Mouse (Mus musculus) left cerebral cortex, postnatal 10 days (tissue): ENCODE measurements at regions not wholly inside any gene's neighbourhood (a gene's known extent, or its start where the extent isn't known, plus 50 kb on each side); places are given as distances from the start of the nearest gene placed in this dataset.
A peak's percentile ranks its signal among the peaks of the same experiment; 100 is the strongest.

Experiments used
- DNase-seq, 2 experiments: peaks; one replicate each; pipeline ENCODE4 v3.0.0; 2021 to 2022; ENCODE audit warnings: low spot score in 2 of 2, mixed read lengths in 1 of 2; ENCODE audit errors: extremely low spot score in 1 of 2
- intact Hi-C: fragments of 180-260 bp; cut with DNase I; formaldehyde crosslinking; loops from one replicate; pipeline ENCODE4 v1.15.1; 2025

DNA sequence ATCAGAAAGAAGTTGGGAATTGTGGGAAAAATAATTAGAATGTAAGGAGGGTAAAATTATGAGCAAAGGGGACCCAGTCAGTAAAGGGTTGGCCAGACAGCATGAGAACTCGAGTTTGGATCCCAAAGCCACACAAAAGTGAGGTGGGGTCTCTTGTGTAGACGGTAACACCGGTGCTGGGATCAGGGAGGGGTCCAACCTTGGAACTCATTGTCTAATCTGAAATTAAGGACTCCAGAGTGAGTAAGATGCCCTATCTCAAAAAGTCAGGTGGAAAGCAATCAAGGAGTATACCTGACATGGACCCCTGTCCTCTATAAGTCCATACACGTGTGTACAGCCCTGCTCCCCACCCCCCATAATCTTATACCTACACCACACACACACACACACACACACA lies 165.2 kb upstream of the Irf2bp2 start:
- no peak for DNase-seq
- intact Hi-C loops: loop anchor here (2.0 to 10.0 kb wide), 5 partner anchors 78 to 264 kb away; partner anchors contain the start of gene Irf2bp2

DNA sequence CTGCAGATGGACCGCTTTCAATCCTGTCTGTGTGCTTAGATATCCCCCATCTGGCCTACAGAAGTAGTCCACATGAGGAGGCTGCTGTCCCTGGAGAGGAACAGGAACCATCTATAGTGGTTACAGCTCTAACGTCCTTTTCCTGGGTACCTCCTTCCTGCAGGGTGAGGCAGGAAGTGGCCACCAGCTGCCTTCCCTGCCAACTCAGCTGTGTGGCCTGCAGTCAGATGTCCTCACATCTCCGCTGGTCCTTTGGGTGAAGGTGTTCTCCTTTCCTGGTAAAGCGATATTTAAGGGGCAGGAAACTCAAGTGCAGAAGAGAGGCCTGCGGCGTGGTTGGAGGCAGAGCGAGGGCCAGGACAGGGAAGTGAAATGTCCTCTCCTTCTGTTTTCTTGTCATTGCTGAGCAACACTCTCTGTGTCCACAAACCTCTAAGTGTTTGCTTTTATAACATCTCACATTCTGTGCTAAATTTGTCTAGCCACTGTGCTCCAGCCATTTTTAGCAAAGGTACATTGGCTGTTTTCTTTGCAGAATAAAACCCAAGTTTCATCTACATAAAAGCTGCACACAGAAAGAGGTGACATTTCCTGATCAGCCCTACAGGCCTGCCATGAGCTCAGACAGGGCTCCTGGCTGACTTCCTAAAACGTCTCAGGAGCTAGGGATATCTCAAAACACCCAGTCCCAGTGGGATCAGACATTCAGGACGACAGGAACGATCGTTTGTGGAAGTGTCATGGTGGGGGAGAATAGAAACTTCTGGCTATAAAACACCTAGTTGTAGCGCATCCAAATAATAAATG lies 164.4 kb upstream of the Irf2bp2 start:
- intact Hi-C loops: loop anchor here (2.0 to 10.0 kb wide), 5 partner anchors 79 to 263 kb away; partner anchors contain the start of gene Irf2bp2
- DNase-seq: peak; percentile 50 to 52

DNA sequence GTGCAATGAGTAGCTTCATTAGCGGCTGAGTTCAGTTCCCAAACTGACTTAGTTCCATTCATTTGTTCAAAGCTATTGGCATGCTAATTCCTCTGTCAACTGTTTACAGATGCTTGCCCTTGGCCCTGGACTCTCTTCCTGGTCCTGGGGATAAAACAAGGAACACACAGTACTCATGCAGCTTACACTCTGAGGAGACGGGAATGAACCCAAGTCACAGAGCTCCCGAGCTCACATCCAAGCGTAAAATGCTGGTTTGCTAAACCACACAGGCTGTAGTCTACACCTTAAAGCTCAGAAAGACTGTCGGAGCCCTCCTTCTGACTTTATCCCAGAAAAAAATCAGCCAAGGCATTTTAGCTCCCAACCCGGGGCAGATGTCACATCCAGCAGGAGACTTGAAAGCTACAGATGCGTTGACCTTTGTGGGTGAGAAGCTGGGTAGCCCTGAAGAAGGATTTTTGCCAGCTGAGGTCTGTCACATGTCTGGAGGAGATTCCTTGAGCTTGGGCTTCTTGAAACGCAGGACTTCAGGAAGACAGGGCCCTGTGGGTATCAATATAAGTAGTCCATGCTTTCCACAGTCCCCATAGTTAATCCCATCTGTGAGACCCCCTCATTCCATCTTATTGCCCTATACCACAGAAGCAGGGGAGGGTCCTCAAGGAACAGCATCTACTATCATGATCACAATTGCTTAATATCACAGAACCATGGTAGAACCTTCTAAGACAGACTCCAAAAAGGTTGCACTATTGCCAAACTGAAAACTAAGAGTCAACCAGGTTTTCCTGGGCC lies 162.7 kb upstream of the Irf2bp2 start:
- no peak for DNase-seq
- intact Hi-C loops: loop anchor here (5.0 to 10.0 kb wide), 4 partner anchors 81 to 262 kb away; no protein-coding TSS in a partner anchor

DNA sequence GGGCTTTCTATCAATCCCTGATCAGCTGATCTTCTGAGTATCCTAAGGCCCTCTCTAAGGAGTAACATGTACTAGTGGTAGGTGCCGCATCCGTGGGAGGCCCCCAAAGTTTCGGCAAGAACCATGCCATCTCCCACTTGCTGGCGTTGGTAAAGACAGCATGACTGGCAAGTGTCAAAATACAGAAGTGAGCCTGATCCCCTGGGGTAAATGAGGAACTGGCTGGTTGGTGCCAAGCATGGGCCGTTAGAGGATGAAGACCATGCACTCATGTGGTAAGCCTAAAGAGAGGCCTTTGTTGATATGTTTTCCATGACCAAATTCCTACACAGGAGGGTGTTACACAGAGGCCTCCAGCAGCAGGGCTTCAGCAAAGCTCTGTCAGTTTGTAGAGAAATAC lies 161.9 kb upstream of the Irf2bp2 start:
- DNase-seq: no peak
- intact Hi-C loops: loop anchor here (5.0 to 10.0 kb wide), 4 partner anchors 82 to 261 kb away; no protein-coding TSS in a partner anchor

DNA sequence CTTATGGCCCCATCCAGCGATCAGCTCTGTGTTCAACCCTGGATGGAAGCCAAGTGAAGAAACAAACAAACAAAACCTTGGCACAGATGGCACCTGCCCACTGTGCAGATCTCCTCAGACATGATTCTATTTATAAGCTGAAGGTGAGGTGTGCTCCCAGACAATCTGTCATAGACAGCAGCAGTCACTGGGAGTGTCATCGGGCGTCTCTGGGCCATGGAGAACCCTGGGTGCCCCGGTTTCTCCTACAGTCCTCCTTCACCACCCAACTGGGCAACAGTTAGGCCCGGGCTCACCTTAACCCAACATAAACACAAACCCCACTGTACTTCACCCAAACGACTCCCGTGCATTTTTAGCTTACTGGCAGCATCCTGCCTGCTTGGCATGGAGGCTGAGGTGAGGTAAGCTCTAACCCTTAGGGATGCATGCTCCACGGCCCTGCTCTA lies 160.6 kb upstream of the Irf2bp2 start:
- DNase-seq: no peak
- intact Hi-C loops: loop anchor here (10.0 kb wide), 2 partner anchors 130 to 260 kb away; no protein-coding TSS in a partner anchor

DNA sequence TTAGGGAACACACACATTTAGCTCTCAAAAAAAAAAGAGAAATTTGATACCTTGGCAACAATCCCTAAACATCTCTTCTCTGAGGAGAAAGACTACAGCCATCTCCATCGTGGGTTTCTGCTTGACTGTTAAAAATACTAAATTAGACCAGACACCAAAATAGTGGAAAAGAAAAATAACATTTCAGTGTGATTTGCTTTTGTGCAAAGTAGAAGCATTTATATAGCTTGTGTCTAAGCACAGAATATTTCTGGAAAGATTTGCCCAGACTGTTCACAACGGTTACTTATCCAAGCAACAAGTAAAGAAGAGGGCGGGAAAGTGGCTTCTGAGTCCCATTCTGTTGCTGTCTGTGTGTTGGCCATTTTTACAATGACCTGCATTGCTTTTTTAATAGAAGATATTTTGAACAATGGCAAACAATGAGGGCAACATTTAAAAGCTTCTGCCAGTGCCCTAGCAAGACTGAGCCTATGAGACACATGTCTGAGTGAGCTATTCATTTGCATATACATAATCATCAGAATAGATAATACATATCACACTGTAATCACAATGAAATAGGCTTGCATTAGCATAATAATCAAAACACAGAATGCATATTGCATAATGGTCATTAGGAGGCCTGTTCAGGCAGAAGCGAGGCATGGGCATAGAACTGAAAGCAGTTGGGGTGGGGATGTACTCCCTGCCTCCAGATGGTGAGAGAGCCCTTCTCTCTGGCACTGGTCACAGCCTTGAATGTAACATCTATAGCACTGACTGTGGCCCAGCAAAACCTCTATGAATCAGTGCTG lies 159.5 kb upstream of the Irf2bp2 start:
- no peak for DNase-seq
- intact Hi-C loops: loop anchor here (10.0 kb wide), 2 partner anchors 132 to 258 kb away; no protein-coding TSS in a partner anchor

DNA sequence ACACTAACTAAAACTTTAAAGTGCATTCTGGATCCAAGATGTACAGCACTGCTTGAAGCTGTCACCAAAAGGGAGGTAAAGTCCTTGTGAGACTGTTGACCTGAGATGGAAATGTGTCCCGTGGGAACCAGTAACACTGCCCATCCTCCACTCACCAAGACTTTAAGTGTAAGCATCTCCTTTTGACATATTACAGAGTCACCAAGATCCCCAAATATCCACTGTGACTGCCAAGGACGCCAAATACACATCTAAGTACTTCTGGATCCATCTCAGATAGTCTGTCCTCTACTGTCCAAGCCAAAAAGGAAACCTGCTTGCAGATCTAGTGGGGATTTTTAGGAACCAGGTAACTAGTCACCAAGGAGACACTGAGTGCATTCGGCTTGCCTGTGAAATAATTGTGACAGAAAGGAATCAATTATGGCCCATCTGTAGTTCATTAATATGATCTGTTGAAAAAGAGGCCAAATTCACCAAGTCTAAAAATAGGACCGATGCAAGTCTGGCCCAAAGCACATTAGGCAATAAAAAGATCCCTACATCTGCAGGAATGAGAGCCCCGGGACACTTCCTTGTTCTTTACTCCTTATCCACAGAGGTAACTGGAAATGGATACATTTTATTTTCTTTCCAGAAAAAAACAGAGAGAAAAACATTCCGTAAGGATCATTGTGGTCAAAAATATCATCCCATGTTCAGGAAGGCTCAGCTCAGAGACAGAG lies 157.8 kb upstream of the Irf2bp2 start:
- intact Hi-C loops: loop anchor here (10.0 kb wide), 2 partner anchors 133 to 257 kb away; no protein-coding TSS in a partner anchor
- no peak for DNase-seq

DNA sequence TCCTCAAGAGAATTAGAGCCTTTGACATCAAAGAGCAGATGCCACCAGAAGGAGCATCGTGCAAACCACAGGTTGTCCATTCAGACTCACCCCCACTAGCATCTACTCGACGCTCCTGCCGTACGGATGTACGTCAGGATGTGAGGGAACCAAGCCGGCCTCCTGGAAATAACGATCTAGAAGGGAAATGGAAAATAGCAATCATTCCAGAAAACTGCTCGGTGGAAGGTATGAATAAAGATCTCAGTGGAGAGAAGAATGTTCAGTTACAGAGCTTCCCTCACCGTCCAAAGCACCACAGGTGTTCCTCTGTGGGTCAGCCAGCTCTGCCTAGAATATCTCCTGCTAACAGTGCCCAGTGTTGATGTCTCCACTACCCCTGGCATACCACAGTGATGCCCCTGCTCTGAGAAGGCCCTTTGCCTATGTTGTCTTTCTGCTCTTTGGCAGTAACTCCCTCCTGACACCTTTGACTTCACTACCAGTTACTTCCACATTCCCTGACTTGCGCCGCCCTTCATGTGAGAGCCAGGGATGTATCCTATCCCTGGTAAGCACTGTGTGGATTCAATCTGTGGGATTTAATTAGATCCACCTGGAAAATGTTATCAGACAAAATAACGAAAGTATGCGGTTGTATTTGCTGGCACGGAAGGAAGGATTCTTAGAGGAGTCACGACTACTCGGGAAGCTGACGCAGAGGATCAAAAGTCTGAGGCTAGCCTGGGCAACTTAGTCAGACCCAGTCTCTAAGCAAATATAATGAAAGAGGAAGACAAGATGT lies 152.4 kb upstream of the Irf2bp2 start:
- intact Hi-C loops: no loop called here
- DNase-seq: no peak

DNA sequence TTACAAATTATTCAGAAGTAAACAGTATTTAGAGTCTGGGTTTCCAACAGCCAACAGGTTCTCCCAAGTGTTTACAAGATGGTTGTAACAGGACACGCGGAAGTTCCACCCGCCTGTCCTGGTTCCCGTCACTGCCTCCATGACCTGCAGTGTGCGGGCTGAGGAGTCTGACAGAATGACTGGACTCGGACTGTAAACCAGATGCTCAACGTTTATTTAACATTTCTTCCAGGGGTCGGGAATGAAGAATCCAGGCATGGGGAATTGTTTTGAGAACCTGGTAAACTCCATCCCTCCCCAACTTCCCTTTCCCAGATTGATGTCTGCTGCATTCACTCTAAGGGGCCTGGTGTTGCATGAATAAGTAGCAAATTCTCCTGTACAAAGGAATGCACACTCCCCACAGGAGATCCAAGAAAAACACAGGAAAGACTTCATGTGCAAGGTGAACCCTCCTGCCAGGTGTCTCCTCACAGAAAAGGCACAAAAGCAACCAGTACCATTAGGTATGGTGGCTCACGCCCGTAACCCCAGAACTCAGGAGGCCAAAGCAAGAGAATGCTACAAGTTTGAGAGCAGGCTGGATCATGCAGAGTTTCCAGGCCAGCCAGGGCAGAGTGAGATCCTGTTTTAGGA lies 151.1 kb upstream of the Irf2bp2 start:
- intact Hi-C loops: no loop called here

DNA sequence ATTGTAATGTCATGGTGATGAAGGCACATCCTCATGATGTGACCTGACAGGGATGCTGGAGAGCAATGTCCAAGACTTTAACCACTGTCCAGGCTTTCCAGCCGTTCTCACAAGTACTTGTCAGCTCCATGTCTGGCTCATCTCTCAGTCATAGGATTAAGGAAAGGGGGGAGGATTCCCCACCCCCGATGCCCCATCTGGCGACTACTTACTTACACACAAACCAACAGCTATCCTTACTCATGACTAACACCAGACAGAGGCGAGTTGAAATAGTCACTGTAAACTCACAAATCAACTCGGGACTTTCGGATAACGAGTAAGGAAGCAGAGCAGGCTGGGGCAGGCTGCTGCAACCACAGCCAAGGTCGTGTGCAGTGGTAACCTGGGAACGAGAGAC lies 149.5 kb upstream of the Irf2bp2 start:
- intact Hi-C loops: no loop called here
- DNase-seq: no peak

More for the DNA sequence above, 151.1 kb upstream of the Irf2bp2 start:
- no peak for DNase-seq

DNA sequence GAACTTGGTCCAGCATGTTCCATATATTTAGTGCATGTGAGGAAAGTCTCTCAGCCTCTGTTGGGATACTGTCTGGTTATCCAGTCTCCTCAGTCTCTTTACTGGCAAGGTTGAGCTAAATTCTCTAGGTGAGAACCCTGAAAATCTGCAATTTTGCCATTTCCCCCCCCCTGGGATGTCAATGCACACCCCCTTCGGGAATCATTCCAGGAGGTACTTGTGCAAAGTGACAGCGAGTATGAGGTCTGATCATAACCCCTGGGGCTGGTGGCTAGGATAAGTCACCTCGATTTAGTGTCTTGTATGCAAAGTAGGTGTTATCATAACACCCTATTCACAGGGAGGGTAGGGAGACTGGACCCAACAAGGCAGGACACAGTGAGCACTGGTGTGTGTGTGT lies 148.3 kb upstream of the Irf2bp2 start:
- no peak for DNase-seq
- intact Hi-C loops: no loop called here

DNA sequence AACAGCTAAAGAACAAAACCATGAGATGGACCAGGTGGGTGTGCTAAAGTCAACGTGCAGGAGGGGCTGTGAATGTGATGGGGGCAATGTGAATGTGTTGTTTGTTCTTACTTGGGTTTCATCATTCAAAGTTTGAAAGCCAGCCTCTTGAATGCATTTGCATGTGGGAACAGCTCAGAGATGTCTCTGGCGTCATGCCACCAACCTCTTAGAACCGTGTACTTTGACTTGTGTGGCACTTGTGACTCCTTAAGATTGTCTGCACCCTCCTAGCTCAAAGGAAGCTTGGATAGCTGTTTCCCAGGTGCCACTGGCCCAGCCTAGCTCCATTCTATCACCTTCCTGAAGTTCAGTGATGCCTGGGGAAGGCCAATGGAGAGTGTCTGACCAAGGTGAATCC lies 147.2 kb upstream of the Irf2bp2 start:
- no peak for DNase-seq
- intact Hi-C loops: no loop called here

DNA sequence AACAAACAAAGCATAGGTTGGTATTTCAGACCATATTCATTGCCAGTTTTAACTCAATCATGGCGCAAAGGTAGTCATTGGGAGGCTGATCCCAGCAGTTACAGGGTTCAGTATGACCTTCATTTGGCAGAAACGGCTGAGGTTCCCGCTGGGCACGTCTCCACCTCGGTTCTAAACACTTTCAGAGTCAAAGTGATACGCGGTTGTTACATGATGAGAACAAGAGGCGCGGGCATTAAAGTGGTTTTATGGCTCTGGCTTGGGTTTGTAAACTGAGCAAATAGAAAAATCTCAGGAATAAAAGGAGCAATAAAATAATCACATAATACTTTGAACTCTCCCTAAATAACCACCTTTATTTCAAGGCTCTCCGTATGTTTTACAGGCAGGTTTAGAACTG lies 146.0 kb upstream of the Irf2bp2 start:
- intact Hi-C loops: loop anchor here (5.0 kb wide), 1 partner anchor 147 kb away; the partner anchor contains the start of gene Irf2bp2
- DNase-seq: no peak

DNA sequence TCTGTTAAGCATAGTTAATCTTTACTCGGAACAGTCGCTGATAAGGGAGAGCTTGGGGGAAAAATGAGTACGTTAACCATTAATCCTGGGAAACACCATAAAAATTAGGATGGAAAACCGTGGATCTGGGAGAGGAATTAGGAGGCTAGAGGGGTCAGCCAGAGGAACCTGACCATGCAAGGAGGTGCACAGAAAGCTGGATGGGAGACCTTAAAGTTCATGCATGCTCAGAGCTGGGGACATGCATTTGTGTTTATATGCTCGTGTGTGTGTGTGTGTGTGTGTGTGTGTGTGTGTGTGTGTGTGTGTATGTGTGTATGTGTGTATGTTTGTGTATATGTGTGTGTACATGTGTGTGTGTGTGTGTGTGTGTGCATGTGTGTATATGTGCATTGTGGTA lies 143.2 kb upstream of the Irf2bp2 start:
- no peak for DNase-seq
- intact Hi-C loops: loop anchor here (5.0 kb wide), 1 partner anchor 145 kb away; the partner anchor contains the start of gene Irf2bp2

DNA sequence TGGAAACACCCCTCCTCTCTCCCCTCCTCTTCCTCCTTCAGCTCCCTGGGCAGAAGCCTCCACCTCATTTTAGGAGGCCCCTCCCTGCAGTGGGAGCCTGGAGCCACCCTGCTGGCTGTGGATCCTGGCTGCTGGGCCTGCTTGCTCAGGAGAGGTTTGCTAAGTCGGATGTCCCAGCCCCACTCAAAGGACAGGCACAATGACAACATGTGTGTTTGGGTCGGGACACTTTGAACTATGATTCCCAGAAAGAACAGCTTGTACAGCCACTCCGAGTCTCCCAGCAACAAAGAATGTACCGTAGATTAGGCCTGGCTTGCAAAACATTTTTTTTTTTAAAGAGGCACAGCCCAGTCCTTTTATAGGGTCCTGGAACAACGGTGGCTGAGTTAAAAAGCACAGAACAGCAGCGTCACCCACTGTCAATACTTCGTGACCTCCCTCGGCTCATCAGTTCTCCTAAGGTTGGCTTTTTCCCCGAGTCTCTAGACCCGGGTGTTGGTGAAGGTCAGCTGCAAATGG lies 142.7 kb upstream of the Irf2bp2 start:
- intact Hi-C loops: loop anchor here (5.0 kb wide), 1 partner anchor 144 kb away; the partner anchor contains the start of gene Irf2bp2
- DNase-seq: peak; percentile 69 to 84
